Mouse (Mus musculus) lung, embryonic 15.5 days (tissue): ENCODE measurements at regions not wholly inside any gene's neighbourhood (a gene's known extent, or its start where the extent isn't known, plus 50 kb on each side); places are given as distances from the start of the nearest gene placed in this dataset.

Experiments
- ATAC-seq: fragments of 200-750 bp; cut with Nextera tagmentation; 2 replicates; pipeline ENCODE4 v1.8.0; 2017; ENCODE audit warnings: moderate number of reproducible peaks, borderline replicate concordance; ENCODE audit not compliant: low FRiP score, low TSS enrichment; ENCODE audit errors: extremely low read depth
- H3K27ac ChIP-seq: fragments of 300-500 bp; sonication (generic); 2 replicates; pipeline ENCODE4 v1.5.1; 2015; ENCODE audit warnings: moderate library complexity, mild to moderate bottlenecking, inconsistent platforms
- H3K27me3 ChIP-seq: fragments of 300-500 bp; sonication (generic); 2 replicates; pipeline ENCODE4 v1.6.1; 2015; ENCODE audit warnings: inconsistent platforms
- H3K36me3 ChIP-seq: fragments of 300-500 bp; sonication (generic); 2 replicates; pipeline ENCODE4 v1.6.1; 2015; ENCODE audit warnings: inconsistent platforms
- H3K4me1 ChIP-seq: fragments of 300-500 bp; sonication (generic); 2 replicates; pipeline ENCODE4 v1.6.1; 2015; ENCODE audit warnings: inconsistent platforms
- H3K4me2 ChIP-seq: fragments of 300-500 bp; sonication (generic); 2 replicates; pipeline ENCODE4 v1.6.1; 2015; ENCODE audit warnings: inconsistent platforms, mild to moderate bottlenecking, moderate library complexity
- H3K4me3 ChIP-seq: fragments of 300-500 bp; sonication (generic); 2 replicates; pipeline ENCODE4 v1.5.1; 2015; ENCODE audit warnings: mild to moderate bottlenecking, inconsistent platforms
- H3K9ac ChIP-seq: fragments of 300-500 bp; sonication (generic); 2 replicates; pipeline ENCODE4 v1.6.1; 2015; ENCODE audit warnings: inconsistent platforms
- H3K9me3 ChIP-seq: fragments of 300-500 bp; sonication (generic); 2 replicates; pipeline ENCODE4 v1.6.1; 2016; ENCODE audit warnings: inconsistent platforms
- WGBS: fragments of 180-500 bp; shearing (Covaris S2); methylation state at CpG from one replicate; pipeline ENCODE4 v1.1.7; 2015; 5-methylcytosine and 5-hydroxymethylcytosine counted together

- H3K4me2 ChIP-seq = no peak overlapping the region
- 53% methylated on average over 2 of the region's 2 CpGs for WGBS
- H3K27me3 ChIP-seq = no peaks in the 10 kb centered on the region
- ATAC-seq = peak; percentile 72; the same call in 1 of the 2 replicates
- H3K9me3 ChIP-seq = no peaks in the 10 kb centered on the region
- H3K36me3 ChIP-seq = no peaks in the 10 kb centered on the region
- H3K27ac ChIP-seq = peak overlapping the region; percentile 25; the same call in 1 of the 2 replicates
- H3K4me1 ChIP-seq = 0 out of 2 replicates have a peak, but pooled peaks cover 6% of the 10 kb centered on the region
- H3K4me3 ChIP-seq = no peak overlapping the region
- H3K9ac ChIP-seq = no peak overlapping the region
Observed at GRCm38 (mm10) chr12:98069110-98069509, 190.1 kb downstream of the Galc start.

GRCm38 (mm10) chr12:98059419-98060180, 199.7 kb downstream of the Galc start:
- no peaks in the 10 kb centered on the region for H3K36me3 ChIP-seq
- no peak overlapping the region for H3K4me3 ChIP-seq
- H3K9ac ChIP-seq = no peak overlapping the region
- no peak for ATAC-seq
- no peaks in the 10 kb centered on the region for H3K27me3 ChIP-seq
- WGBS = 82% methylated on average over 7 of the region's 7 CpGs
- H3K9me3 ChIP-seq = no peaks in the 10 kb centered on the region
- H3K4me2 ChIP-seq = no peak overlapping the region
- H3K4me1 ChIP-seq = no peaks in the 10 kb centered on the region
- no peak overlapping the region for H3K27ac ChIP-seq

- ATAC-seq = no peak
- no peak overlapping the region for H3K9ac ChIP-seq
- WGBS = 88% methylated on average over 2 of the region's 2 CpGs
Observed at GRCm38 (mm10) chr12:98058977-98059376, 200.3 kb downstream of the Galc start.

GRCm38 (mm10) chr12:98050934-98051333, 208.3 kb downstream of the Galc start:
- H3K4me3 ChIP-seq = no peak overlapping the region
- no peaks in the 10 kb centered on the region for H3K27me3 ChIP-seq
- H3K9me3 ChIP-seq = no peaks in the 10 kb centered on the region
- 45% methylated on average over 4 of the region's 4 CpGs for WGBS
- no peak overlapping the region for H3K4me2 ChIP-seq
- H3K36me3 ChIP-seq = no peaks in the 10 kb centered on the region
- H3K27ac ChIP-seq = no peak overlapping the region
- no peak overlapping the region for H3K9ac ChIP-seq
- H3K4me1 ChIP-seq = peaks cover 3% of the 10 kb centered on the region; the same call in 1 of the 2 replicates
- no peak for ATAC-seq

More at GRCm38 (mm10) chr12:98058977-98059376, 200.3 kb downstream of the Galc start:
- no peak overlapping the region for H3K27ac ChIP-seq
- H3K9me3 ChIP-seq = no peaks in the 10 kb centered on the region
- H3K36me3 ChIP-seq = no peaks in the 10 kb centered on the region
- H3K4me2 ChIP-seq = no peak overlapping the region
- H3K4me3 ChIP-seq = no peak overlapping the region
- H3K4me1 ChIP-seq = no peaks in the 10 kb centered on the region
- no peaks in the 10 kb centered on the region for H3K27me3 ChIP-seq

- Histone ChIP-seq H3K4me3 (no peak overlapping the region), H3K9ac (no peak overlapping the region), H3K4me1 (peaks cover 3% of the 10 kb centered on the region; the same call in 1 of the 2 replicates), H3K4me2 (no peak overlapping the region), H3K27ac (no peak overlapping the region), H3K36me3 (no peaks in the 10 kb centered on the region), H3K9me3 (no peaks in the 10 kb centered on the region), H3K27me3 (no peaks in the 10 kb centered on the region)
- ATAC-seq = no peak
- WGBS = 3% methylated on average over 1 of the region's 1 CpGs
Observed at GRCm38 (mm10) chr12:98050500-98050899, 208.8 kb downstream of the Galc start.

GRCm38 (mm10) chr12:98050057-98050456, 209.2 kb downstream of the Galc start:
- H3K9ac ChIP-seq = no peak overlapping the region
- no peaks in the 10 kb centered on the region for H3K9me3 ChIP-seq
- H3K4me2 ChIP-seq = no peak overlapping the region
- WGBS = 16% methylated on average over 5 of the region's 5 CpGs
- H3K27me3 ChIP-seq = no peaks in the 10 kb centered on the region
- H3K4me3 ChIP-seq = no peak overlapping the region
- ATAC-seq = no peak
- H3K27ac ChIP-seq = no peak overlapping the region
- peaks cover 3% of the 10 kb centered on the region; the same call in 1 of the 2 replicates for H3K4me1 ChIP-seq
- H3K36me3 ChIP-seq = no peaks in the 10 kb centered on the region

DNA sequence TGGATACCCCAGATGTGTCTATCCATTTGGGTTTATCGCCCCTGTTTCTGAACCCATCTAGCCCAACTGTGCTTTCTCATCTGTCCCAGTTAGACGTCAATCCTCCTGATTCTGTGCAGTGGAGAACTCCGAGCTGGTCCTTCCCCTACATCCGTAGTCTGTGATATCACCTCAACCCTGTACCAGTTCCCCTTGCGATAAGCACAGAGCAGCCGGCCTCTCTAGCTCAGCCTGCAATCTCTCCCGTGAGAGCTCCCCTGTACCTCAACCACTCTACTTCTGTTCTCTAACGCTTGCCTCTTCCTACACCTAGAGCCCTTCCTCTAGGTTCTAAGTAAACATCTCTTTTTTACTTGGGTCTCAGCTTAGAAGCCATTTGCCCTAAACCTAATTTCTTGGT, 211.5 kb downstream of the Galc start:
- Histone ChIP-seq H3K27ac (no peak overlapping the region), H3K4me2 (no peak overlapping the region), H3K36me3 (no peaks in the 10 kb centered on the region), H3K4me3 (no peak overlapping the region), H3K4me1 (peaks cover 3% of the 10 kb centered on the region; the same call in 1 of the 2 replicates), H3K9me3 (no peaks in the 10 kb centered on the region), H3K9ac (no peak overlapping the region), H3K27me3 (no peaks in the 10 kb centered on the region)
- ATAC-seq = no peak
- 77% methylated on average over 8 of the region's 8 CpGs for WGBS

DNA sequence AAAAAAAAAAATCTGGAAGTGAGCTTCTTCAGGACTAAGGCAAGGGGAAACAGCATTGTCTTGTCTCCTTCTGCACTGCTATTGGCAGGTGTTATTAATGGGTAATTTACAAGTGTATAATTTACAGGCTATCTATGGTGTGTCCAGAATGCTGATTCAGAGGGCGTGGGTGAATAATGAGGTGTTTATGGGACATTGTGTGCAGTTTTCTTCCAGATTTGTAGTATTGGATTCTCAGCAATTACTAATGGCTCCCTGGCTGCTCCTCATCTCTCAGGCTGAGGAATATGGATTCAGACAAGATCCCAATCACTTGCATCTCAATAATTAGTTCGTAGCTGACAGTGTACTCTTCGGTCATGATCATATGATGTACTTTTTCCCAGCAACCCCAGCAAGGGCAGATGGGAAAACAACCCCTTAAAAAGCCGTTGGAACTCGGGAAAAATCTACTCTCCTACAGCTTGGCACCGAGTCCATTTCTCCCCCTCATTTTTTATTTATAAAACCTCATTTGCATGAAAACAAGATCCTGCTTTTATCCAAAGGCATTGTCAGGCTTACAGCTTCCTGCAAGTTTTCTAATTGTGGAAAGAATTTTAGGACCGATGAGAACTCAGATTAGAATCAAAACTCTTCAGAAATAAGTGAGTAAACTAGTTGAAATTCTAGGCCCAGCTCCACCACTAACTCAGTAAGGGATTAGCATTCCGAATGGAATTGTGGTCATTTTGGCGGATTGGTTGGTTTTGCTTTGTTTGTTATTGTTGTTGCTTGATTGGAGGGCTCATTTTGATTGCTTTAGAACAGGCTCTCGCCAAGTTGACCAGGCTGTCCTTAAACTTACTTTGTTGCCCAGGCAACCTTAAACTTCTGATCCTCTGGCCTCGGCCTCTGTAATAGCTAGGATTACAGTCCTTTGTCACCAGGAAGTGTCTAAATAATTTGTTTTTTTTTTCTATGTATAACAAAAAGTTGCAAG, 212.5 kb downstream of the Galc start:
- no peak for ATAC-seq
- WGBS = 57% methylated on average over 11 of the region's 11 CpGs

DNA sequence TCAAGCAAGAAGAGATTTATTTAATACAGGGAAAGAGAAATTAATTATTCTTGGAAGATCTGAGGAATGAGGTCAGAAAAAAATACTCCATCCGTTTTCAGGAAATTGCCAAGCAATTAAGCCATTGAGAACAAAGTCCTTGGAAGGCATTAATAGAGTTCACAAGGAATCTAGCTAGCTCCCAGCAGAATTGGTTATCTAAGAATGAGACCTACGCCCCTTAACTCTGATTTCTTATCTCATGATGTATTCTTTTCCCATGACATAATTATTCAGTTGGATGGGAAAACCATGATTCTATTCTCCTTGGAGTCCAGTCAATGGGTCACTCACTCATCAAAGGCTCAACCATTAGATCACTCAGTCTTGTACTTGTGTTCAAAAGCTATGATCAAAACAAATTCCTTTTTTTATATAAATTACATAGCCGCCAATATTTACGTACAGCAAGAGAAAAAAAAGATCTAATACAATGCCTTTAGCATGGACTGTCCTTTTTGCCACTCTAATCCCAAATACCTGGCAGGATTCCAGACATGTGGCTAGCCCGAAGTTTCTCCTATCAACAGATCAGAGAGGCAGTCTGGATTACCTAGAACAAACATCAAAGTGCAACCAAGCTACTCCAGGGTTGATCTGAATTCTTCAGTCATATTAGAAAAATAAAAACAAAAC, 213.3 kb downstream of the Galc start:
- no peak for ATAC-seq
- H3K4me3 ChIP-seq = no peak overlapping the region
- H3K4me1 ChIP-seq = peaks cover 3% of the 10 kb centered on the region; the same call in 1 of the 2 replicates
- H3K27me3 ChIP-seq = no peaks in the 10 kb centered on the region
- H3K27ac ChIP-seq = no peak overlapping the region
- 49% methylated on average over 5 of the region's 5 CpGs for WGBS
- H3K9me3 ChIP-seq = no peaks in the 10 kb centered on the region
- no peak overlapping the region for H3K9ac ChIP-seq
- no peak overlapping the region for H3K4me2 ChIP-seq
- no peaks in the 10 kb centered on the region for H3K36me3 ChIP-seq

More for the DNA sequence above, 212.5 kb downstream of the Galc start:
- H3K27me3 ChIP-seq = no peaks in the 10 kb centered on the region
- H3K4me1 ChIP-seq = peaks cover 3% of the 10 kb centered on the region; the same call in 1 of the 2 replicates
- H3K27ac ChIP-seq = no peak overlapping the region
- no peak overlapping the region for H3K4me3 ChIP-seq
- H3K9ac ChIP-seq = no peak overlapping the region
- no peaks in the 10 kb centered on the region for H3K9me3 ChIP-seq
- H3K4me2 ChIP-seq = no peak overlapping the region
- H3K36me3 ChIP-seq = no peaks in the 10 kb centered on the region

DNA sequence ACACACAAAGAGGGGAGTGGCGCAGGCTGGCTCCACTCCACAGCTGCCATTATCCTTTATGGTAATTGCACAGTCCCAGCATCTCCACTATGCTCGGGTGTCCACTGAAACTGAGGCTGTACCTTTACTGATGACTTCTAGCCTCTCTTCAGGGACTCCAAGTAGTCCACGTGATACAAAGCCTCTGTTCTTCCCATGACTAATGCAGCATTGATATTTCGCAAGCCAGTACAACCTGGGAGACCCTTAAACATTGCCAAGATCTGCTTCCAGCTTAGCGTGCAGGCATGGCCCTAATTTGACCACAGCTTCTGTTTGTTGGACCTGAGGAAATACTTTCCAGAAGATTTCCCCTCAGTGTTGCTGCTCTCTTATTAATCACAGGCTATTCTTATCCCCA, 215.8 kb downstream of the Galc start:
- Histone ChIP-seq H3K36me3 (no peaks in the 10 kb centered on the region), H3K9me3 (no peaks in the 10 kb centered on the region), H3K4me1 (no peaks in the 10 kb centered on the region), H3K9ac (no peak overlapping the region), H3K27me3 (no peaks in the 10 kb centered on the region), H3K4me2 (no peak overlapping the region), H3K4me3 (no peak overlapping the region), H3K27ac (no peak overlapping the region)
- WGBS = 67% methylated on average over 5 of the region's 5 CpGs
- no peak for ATAC-seq

DNA sequence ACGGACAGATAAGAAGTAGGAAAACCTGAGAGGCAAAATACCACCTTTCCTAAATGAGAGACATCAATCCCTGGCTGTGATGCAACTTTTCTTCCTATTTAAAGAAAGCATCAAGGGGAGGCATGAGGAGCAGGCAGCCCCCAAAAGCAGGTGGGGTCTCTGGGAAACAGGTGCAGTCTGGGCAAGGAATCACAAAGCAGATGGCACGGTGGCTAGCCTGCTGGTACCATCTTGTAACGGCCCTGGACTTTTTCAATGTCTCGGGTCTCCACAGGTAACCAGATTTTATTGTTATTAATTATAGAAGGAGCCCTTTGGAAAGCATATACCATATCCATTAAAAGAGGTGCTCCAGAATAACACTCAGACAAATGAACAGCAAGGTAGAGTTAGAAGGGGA, 219.6 kb downstream of the Galc start:
- Histone ChIP-seq H3K4me2 (no peak overlapping the region), H3K27me3 (no peaks in the 10 kb centered on the region), H3K4me1 (no peaks in the 10 kb centered on the region), H3K36me3 (no peaks in the 10 kb centered on the region), H3K9me3 (no peaks in the 10 kb centered on the region), H3K4me3 (no peak overlapping the region), H3K27ac (no peak overlapping the region), H3K9ac (no peak overlapping the region)
- no peak for ATAC-seq
- 78% methylated on average over 4 of the region's 4 CpGs for WGBS
